Mouse (Mus musculus): Measurements from ENCODE around the gene Gucy1b1. TPM values are rescaled to one million over a fixed set of nuclear protein-coding genes. Genes with fewer than 3 reads are reported as not detected.

Gene Gucy1b1
- total RNA-seq, 4 experiments from 2014 or later: 102 to 116 (median 110) TPM

DNA sequence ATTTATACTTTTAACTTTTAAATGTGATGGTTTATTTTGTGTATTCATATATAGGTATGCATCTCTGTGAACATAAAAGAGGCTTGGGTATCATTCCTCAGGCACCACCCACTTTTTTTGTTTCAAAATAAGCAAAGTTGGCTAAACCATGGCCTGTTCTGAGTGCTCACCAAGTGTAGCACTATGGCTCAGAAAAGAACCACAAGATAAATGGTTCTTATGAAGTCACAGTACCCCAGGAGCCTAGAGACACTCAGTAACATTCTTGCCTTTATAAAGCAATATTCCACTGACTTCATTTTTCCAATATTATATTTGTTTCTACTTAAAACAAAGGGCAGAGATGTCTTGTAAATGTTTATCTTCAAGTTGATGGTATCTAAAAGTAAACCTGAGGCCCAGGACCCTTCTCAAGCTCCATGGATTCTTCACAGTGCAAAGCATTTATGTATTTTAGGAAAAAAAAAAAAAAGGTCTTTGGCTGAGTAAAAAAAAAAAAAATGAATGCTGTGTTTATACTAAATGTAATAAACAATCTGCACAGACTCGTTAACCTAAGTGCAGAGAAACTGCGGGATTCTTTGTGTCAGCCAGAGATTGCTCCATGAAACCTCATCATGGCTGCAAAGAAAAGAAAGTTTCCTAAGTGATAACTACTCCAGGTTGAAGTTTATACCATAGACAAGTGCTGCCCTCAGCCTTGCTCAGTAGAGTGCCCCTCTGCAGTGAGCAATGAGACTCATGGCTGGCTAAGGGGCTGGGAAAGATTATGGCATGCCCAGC lies 38.0 kb downstream of the Gucy1b1 start:
- no peak for DNase-seq (ENCODE audit: low spot score in 2 of 2)

DNA sequence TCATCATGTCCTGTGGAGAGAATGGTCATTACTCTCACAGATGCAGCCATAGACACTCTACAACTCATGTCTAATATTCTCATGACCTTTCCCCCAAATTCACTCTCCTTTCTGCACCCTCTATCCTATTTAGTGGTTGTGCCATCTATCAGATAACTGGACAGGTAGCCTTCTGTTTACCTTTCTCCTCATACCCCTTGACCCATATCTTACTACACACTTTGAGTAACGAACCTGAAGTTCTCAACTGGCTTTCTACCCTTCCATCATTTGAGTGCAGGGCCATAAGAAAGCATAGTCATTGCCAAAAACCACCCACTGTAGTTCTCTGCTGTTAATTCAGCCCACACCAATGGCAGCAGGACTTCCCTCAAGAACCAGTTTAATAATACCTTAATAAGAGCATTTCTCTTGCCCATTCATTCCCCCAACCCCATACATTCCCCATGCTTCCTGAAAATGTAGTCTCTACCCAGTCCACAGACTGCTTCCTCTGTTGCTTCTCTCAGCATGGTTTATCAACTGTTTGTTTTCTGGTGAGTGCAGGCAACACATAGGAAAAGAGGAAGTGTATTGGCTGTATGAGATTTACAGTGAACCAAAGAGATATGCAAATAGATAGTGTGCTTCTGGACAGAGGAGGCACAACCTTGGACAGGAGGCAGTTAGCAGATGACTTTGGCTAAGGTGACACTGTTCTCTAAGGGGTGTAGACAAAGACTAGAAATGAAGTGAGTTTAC lies 44.3 kb downstream of the Gucy1b1 start:
- DNase-seq (ENCODE audit: low spot score in 2 of 2): no peak

DNA sequence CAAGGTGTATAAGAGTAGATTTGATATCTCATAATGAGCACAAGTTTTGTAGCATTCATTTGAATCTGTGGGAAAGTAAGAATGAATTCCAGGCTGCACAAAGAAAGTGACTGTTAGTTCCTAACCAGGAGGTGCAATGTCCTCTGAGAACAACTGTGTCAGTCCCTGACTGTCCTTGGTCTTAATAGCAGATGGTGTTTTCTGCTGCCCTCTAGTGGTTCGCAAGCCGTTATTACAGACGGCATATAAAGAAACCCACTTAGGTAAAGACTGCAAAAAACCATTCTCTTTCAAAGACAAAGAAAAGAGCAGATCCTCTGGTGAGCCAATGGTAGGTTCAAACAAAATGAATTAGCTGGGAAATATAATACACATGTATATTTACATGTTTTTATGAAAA lies 45.3 kb downstream of the Gucy1b1 start:
- DNase-seq (ENCODE audit: low spot score in 2 of 2): no peak

DNA sequence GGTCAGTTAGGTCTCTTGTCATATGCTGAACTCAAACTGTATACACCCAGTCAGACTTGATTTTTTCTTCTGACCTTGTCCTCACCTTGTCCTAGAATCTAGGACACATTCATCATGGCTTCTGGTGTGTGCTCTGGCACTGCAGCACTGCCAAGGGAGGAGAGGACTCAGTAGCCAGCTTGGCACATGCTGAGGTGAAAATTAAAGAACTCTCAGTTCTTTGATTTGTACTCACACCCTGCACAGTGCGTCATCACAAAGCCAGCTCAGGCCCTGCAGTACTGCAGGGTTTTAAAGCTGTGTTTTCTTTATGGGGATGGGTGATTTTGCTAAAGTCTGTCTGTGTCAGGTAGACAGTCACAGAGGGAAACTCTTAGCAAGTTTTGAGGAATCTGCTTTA lies 47.2 kb downstream of the Gucy1b1 start:
- DNase-seq (ENCODE audit: low spot score in 2 of 2): no peak

DNA sequence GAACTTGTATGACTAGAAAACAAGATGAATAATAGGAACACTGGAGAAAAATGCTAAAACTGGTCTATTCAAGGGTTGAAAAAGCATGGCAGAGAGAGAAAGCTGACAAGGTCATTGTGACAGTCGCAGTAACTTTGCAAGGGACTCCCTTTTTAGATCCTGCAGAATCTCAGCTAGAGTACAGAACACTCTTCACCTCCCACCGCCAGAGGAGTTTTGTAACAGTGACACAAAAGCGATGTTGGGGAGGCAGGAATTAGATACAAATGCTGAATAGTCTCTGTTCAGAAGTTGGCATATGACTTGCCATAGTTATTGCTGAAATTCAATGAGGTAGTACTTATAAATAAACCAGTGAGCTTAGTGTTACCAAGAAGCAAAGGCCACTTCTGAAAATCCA lies 51.4 kb downstream of the Gucy1b1 start:
- DNase-seq (ENCODE audit: low spot score in 2 of 2): no peak

DNA sequence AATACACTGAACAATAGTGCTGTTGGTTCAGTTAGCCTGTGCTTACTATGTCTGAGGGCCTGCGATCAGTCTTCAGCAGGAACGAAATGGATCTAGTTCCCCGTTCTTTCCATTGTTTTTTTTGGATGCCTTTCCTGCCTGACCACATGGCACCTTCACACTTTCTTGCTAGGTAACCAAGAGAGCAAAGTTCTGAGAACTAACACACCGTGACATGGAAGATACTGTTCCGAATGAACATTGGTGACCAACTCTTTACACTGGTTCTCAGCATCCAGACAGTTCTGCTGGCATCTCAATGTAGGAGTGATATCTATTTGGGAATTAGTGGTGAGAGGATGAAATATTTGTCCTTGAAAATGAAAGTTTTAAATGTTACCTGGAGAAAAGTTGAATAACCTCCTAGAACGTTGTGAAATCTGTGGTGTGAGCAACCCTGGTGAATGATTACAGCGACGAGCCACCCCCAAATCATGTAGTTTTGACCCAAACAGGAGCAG lies 52.0 kb downstream of the Gucy1b1 start:
- no peak for DNase-seq (ENCODE audit: low spot score in 2 of 2)

DNA sequence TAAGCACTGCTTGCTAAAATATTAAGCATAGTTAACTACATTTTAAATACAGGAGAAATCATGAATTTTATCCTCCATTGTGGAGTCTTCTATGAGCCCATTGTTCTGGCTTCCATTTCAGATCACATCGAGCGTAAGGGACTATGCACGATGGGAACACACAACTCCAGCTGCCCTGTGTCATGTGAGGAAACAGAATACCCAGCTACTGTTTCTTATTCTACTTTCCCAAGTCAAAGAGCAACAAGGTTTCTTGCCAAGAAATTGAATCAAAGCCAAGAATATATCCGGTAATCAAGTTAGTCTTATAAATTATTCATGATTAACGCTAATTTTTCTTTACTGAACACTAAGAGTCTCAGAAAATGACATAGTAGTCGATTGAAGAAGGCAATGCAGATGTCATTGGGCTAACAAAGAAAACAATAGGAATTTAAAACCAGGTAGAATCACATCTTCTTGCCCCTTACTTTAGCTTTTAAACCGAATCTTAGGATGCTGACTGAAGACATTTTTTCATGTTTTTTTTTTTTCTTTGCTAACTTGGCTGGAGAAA lies 60.3 kb downstream of the Gucy1b1 start:
- no peak for DNase-seq (ENCODE audit: low spot score in 2 of 2)

DNA sequence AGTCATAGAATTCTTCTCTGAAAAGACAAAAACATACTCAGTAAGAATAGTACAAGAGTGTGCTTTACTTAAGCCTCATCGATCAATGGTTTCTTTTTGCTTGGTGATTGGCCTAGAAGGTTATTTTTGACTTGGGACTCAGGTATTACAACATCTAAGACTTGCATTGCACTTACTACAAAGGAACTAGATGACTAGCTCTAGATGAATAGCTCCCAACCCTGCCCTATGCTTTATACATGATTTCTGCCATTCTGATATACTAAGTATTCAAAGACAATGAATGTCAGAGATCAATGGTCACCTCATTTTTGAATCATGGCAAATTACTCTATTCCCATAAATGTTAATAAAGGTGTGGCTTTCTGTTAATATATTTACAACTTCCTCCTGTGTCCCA lies 67.5 kb downstream of the Gucy1b1 start:
- no peak for DNase-seq (ENCODE audit: low spot score in 2 of 2)

DNA sequence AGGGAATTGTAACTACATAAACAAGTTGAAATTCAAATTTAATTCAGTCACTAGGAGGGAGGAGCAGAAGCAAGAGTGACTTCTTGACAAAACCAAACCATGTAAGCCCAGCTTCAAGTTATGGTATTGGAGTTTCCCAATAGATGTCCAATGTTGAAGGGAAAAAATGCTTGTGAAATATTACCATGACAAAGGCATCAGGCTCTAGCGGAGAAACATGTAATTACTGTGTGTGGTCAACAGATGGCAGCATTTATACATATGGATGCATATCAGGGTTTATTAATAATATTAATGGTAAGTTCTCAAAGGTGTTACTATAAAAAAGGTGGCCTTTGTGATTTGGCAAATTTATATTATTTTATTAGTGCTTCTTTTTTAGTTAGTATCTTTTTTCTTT lies 78.5 kb downstream of the Gucy1b1 start:
- peak in 1 of 2 experiments; percentile 40 for DNase-seq (ENCODE audit: low spot score in 2 of 2)

DNA sequence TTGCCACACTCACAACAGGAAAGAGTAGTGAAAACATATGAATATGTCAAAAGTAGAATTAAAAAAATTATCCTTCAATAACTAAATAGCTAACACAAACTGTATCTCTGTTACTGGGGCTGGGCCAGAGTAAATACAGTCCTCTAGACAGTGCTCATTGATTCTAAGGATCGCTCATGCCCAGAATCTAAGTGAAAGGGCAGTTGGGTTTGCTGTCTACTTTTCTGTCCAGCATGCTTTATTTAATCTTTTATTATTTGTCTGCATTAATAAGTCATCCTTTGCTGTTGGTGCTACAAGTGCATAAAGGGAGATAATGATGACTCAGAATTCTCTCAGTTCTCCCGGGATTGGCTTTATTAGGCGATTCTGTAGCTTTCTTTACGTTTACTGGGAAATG lies 79.1 kb downstream of the Gucy1b1 start:
- no peak for DNase-seq (ENCODE audit: low spot score in 2 of 2)

DNA sequence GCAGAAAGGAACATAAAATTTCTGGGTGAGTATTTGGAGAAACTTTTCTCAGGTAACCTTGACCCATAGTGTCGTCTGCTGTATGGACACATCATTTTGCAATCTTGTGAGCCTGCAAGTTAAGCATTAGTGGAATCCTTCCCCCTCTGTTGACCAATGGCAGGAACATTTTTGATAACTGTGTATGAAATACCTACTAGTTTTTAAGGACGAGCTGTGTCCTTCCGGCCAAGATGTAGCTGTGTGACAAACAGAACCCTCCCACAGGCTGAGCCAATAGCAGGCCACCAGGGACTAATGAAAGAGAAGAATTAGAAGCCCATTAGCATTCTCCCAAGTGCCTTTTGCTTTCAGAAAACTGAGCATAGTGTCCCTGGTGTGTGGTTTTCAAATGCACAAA lies 84.0 kb downstream of the Gucy1b1 start:
- DNase-seq (ENCODE audit: low spot score in 2 of 2): no peak

DNA sequence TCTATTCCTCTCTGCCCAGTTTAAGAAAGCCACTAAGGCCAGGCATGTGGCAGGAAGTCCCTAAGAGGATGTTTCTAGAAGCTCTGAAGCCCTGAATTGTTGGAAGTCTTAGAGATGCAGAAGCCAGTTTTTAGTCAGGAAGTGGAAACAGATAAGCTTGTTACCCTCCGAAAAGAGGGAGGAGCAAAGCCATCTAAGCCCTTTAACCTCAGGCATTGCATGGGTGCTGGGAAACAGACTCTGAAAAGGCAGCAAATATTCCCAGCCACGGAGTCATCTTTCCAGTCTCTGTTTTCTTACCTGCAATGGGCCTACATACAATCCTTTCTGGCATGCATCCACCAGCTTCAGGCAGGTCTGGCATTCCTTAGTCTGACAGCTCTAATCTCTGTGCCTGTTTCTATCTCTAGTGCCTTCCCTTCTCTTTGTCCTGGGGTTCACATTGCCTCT lies 84.8 kb downstream of the Gucy1b1 start:
- no peak for DNase-seq (ENCODE audit: low spot score in 2 of 2)

DNA sequence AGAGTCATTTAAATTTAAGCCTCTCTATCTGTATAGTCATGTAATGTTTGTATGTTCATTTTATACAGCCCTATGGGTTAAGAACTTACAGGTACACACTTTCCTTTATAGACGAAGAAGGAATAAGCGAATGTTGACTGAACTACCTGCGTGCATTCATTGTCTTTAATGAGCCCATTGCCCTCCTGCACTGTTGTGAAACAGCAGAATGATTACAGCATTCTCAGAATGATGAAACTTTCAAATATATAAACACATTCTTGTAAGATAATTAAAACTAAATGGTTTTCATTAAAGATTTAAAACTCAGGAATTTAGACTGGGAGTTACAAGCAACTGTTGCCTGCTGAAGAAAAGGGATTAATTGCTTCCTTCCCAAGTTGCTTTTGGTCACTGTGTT lies 86.9 kb downstream of the Gucy1b1 start:
- DNase-seq (ENCODE audit: low spot score in 2 of 2): no peak

DNA sequence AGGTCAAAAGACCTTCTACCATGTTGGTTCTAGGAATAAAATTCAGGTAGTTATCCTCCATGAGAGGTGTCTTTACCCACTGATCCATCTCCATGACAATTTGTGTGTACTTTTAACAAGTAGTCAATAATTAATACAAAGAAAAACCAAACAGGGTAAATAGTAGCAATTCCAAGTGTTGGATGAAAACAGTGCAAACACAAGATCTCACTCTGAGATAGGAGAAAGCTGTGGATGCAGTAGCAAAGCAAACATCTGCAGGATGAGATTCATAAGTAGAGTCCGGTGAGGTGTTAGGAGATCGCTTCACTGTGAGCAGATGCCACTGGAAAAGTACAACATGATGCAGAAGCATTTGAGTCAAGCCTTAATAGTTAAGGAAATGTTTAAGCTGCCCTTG lies 88.4 kb downstream of the Gucy1b1 start:
- DNase-seq (ENCODE audit: low spot score in 2 of 2): no peak

DNA sequence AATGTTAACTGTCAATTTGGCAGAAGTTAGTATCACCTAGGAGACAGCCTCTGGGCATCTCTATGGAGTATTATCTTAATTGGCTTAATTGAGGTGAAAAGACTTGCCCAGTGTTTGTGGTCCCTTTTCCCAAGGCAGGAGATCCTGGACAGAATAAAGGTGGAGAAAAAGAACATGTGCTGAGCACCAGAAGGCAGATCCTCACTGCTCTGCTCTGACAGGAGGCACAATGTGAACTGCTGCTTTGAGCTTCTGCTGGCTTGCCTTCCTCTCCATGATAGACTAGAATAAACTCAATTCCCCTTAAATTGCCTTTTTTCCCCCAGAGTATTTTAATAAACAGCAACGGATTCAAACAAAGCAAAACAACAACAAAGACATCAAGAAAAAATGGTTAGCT lies 89.4 kb downstream of the Gucy1b1 start:
- no peak for DNase-seq (ENCODE audit: low spot score in 2 of 2)

DNA sequence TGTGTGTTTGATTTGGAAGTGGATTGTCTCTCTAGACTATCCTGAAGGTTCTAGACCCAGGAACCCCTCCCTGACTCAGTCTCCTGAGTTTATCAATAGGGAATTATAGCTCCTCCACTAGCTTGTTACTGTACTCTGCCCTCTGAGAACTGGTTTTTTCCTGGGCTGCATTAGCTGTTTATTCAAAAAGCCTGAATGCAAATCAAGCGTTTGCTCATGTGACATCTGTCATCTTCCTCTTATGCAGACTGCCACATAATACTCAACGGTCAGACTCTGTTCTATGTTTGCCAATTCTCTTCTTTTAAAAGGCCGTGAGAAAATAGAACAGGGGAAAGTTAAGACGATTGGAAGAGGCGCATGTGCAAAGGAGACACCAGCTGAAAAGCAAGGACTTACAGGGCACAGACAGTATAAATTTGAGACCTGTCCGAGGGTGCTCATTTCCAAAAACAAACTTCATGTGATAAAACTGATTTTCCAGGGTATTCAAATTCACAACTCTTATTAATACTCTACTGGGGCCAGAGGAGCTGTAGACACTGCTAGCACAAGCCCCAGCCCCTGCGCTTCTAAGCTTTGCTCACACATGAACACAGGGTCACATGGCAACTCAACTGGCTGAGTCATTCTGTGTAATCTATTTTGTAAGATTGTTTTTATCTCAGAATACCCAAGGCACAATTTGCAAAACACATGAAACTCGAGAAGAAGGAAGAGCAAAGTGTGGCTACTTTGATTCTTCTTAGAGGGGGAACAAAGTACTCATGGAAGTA lies 91.2 kb downstream of the Gucy1b1 start:
- no peak for DNase-seq (ENCODE audit: low spot score in 2 of 2)

Small RNA genes within 50 kb of the gene (microRNA-seq; reads per million reads assigned to microRNA genes)
- gene Mir7010: 0 to 0.32 reads per million in 2 experiments

Other genes with a start within 250 kb of the Gucy1b1 start
- gene Ctso, start 142.1 kb downstream of the Gucy1b1 start, total RNA-seq (2022): 10 to 100 TPM; 18.2 to 26.1 (median 22.2) TPM
- 10 to 100 TPM in 1 of 4 experiments, 1 to 10 TPM in 3; 8.7 to 12.8 (median 9.5) TPM for gene Tdo2, start 98.5 kb downstream of the Gucy1b1 start, total RNA-seq (2022)
- not detected for gene Asic5, start 92.4 kb downstream of the Gucy1b1 start, total RNA-seq (2022)
- 10 to 100 TPM; 19.4 to 21.8 (median 20.4) TPM for gene Gucy1a1, start 71.1 kb upstream of the Gucy1b1 start, total RNA-seq (2022)

Measured in layer of hippocampus, adult 8-10 months (tissue).